Mouse (Mus musculus) layer of hippocampus, postnatal 36 days (tissue): ENCODE data around the gene Vil1. TPM values are rescaled to one million over a fixed set of nuclear protein-coding genes. Genes with fewer than 3 reads are reported as not detected.
"Not testable (repeated sequence)": the region's sequence is repeated elsewhere in the genome, so short reads cannot be mapped to it uniquely, and the experiment has no call there.

Source experiments
- DNase-seq, 2 experiments: peaks; one replicate each; pipeline ENCODE4 v3.0.0; 2022
- total RNA-seq, 2 experiments: library from RNA; stranded (reverse); gene quantifications; 2 replicates each; pipeline ENCODE4 v1.2.3; 2021

Vil1 gene
- total RNA-seq, 2 experiments from 2014 or later, result 0.10 to 0.33 TPM

DNA sequence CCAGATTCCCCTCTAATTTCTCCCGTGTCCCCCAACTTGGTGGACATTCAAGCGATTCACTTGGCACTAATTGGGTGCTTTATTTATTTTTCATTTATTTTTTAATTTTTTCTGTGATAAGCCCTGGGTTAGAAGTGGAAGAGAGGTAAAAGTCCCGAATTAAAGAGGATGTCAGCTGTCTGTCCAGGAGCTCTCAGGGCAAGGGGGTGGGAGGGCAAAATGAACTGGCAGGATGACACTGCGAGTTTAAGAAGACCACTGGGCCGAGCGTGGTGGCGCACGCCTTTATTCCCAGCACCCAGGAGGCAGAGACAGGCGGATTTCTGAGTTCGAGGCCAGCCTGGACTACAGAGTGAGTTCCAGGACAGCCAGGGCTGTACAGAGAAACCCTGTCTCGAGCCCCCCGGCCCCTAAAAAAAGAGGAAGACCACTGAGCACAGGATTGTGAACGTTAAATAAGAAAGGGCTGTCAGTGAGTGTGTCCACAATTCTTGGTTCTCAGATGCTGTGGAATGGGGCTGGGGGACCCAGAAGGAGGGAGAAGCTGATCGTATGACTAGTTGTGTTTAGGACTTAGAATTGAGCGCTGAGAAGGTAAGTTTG lies 21.7 kb upstream of the Vil1 start:
- DNase-seq, result no peak

DNA sequence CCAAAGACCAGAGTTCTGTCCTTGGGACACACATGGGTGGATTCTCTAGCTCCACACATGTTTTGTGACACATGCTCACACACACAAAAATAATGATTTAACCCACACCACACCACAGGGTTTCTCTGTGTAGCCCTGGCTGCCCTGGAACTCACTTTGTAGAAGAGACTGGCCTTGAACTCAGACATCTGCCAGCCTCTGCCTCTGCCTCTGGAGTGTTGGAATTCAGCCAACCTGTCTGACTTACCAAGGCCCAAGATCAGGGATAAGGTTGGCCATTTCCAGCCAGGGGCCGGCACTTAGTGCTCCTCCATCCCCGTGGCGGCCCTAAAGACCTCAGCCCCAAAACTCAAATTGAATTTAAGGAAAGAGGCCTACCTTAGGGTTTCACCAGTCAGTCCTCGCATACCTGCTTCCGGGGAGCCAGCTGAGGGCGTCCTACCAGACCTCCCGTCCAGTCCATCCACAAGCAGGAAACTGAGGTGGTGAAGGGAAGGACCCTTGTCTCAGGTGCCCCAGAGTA lies 20.7 kb upstream of the Vil1 start:
- no peak for DNase-seq

- no peak for DNase-seq
Observed at GRCm38 (mm10) chr1:74389831-74390286, 19.3 kb upstream of the Vil1 start.

DNA sequence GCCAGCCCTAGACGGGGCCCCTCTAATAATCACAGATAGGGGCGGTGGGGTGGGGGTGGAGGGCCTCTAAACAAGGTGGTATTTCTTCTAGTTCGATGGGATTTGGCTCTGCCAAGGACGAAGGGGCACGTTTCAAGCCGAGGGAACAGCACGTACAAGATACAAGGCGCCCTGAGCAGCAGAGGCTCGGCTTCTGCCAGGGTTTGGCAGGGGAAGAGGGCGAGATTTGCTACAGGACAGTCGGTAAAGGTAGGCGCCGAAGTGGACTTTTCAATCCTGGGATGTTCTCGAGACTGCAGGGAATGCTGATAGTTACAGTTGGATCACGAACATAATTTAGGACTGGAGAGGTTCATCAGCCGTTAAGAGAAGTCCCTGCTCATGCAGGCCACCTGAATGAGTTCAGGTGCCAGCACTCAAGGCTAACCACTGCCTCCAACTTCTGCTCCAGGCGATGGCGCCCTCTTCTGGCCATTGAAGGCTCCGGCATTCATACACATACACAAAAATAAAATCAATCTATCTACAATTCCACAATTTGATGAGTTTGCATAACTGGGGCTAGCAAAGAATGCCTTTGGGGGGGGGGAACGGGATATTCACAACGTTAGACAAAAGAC lies 18.8 kb upstream of the Vil1 start:
- DNase-seq, result no peak

DNA sequence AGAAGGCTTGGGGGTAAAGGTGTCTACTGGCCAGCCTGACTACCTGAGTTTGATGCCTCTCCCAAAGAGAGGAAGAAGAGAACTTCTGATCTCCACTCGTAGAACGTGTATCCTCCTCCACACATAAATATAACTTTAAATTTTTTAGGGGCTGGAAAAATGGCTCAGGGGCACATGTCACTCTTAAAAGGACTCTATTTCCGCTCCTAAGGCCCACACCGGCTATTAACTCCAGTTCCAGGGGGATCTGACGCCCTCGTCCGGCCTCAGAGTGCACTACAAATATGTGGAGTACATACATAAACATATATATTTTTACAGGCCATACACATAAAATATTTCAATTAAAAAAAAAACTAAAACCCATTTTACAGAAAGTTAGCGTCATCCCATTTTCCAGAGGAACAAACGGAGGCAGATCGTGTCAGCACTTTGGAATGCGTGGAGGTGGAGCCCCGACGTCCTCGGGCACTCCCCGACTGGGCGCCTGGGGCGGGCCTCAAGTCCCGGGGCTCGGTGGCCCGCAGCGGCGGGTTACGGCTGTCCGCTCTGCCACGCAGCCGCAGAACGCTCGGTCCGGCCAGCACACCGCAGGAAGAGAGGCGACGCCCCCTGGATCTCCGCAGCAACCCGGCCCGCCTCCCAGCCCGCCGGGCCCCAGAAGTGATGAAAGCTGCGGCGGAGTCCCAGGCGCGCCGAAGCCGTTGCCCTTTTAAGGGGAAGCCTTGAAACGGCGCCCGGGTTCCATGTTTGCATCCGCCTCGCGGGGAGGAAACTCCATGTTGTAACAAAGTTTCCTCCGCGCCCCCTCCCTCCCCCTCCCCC lies 18.0 kb upstream of the Vil1 start, which contains the start of gene Ctdsp1:
TSS of gene Ctdsp1 (plus strand) at position 586 of the 825 bp plus-strand sequence.
- DNase-seq, result peak; percentile 92 to 95

DNA sequence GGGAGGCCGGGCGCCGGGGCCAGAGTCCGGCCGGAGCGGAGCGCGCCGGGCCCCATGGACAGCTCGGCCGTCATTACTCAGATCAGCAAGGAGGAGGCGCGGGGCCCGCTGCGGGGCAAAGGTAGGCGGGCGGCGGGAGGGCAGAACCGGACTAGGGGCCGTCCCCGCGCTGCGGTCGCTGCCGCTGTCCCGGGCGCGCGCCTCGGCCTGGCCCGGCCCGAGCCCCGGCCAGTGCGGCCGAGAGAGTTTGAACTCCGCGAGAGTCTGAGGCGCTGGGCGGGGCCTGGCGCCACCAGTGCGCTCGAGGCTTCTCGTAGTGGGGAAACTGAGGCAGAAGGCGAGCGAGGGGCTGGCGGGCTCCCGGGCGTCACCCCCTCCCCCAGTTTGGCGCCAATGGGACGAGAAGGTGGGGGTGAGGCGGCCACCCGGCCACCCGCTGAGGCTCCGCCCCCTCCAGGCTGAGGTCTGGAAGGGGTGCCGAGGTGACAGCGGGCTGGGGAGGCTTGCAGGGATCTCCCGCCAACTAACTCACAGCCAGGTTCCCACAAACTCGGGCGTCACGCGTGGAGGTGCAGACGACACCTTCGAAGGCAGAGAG lies 17.2 kb upstream of the Vil1 start:
- DNase-seq, result peak; percentile 49 to 62

GRCm38 (mm10) chr1:74392446-74392994 lies 16.7 kb upstream of the Vil1 start:
- no peak for DNase-seq

DNA sequence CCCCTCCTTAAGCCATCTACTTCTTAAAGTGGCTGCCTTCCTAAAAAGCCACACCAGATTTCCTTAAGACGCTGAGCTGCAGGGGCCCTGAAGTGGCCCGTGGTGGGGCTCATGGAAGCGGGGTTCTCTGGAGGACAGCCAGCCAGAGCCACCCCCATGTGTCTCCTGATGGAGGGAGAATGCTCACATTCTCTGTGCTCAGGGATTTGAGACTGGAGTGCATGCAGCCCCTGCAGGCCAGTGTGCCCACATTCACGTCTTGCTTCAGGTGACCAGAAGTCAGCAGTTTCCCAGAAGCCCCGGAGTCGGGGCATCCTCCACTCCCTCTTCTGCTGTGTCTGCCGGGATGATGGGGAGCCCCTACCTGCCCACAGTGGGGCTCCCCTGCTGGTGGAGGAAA lies 16.2 kb upstream of the Vil1 start:
- DNase-seq, result no peak

- no peak for DNase-seq
Observed at GRCm38 (mm10) chr1:74393697-74394096, 15.5 kb upstream of the Vil1 start.

DNA sequence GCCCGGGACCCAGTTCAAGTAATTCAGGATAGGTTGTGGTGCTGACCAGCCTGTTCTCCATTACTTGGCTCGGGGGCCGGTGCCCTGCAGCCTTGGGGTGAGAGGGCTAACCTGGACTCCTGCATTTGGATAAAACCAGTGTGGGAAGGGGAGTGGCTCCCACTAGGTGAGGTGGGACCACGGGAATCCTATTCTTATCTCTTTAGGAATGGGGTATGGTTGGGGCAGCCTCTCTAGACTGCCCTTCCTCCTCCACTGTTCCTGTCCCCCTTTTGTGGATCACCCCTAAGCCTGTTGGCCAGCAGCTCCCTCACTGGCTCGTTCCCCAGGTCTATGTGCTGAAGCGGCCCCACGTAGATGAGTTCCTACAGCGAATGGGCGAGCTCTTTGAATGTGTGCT lies 14.9 kb upstream of the Vil1 start:
- DNase-seq, result no peak

DNA sequence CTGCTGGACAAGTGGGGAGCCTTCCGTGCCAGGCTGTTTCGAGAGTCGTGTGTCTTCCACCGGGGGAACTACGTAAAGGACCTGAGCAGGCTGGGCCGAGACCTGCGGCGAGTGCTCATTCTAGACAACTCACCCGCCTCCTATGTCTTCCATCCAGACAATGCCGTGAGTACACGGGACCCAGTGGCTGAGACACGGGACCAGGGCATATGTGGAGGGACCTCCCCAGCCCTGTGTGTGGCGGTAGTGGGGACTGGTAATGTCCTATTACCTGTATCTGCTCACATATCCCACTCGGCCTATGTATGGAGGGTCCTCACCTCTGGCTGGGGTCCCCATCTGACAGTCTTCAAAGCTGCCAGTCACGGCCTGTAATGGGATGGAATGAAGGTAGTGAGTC lies 14.3 kb upstream of the Vil1 start:
- DNase-seq, result no peak

GRCm38 (mm10) chr1:74395290-74395689 lies 13.9 kb upstream of the Vil1 start:
- no peak for DNase-seq

DNA sequence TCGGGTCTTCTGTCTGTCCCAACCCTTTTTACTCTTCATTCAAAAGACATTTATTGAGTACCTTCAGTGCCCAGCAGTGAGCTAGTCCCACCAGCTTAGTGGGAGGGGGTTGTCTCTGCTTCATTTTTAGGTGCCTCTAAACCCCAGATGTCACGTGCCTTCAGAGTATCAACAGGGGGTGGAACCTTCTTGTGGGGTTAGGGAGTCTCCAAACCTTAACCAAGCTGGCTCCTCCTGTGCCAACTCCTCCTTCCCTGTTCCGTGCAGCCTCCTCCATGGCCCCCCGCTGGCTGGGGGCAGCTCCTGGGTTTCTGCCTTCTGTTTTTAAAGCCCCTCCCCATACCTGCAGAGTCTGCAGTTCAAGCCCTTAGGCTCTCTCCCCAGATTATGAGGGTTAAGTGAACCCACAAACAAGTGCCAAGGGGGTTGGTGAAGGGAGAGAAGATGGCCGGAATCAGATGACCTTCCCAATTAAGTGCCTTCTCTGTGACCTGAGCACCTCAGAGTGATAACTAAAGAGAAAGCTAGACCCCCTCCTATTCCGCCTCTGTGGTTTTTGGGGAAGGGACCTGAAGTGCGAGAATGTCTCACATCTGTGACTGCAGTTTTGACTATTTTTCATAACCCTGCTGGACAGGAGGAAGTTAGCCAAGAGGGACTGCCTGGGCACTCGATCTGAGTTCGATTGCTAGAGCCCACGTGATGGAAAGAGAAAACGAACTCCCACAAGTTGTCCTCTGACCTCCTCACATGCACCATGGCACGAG lies 12.5 kb upstream of the Vil1 start:
- DNase-seq, result not testable (repeated sequence)

DNA sequence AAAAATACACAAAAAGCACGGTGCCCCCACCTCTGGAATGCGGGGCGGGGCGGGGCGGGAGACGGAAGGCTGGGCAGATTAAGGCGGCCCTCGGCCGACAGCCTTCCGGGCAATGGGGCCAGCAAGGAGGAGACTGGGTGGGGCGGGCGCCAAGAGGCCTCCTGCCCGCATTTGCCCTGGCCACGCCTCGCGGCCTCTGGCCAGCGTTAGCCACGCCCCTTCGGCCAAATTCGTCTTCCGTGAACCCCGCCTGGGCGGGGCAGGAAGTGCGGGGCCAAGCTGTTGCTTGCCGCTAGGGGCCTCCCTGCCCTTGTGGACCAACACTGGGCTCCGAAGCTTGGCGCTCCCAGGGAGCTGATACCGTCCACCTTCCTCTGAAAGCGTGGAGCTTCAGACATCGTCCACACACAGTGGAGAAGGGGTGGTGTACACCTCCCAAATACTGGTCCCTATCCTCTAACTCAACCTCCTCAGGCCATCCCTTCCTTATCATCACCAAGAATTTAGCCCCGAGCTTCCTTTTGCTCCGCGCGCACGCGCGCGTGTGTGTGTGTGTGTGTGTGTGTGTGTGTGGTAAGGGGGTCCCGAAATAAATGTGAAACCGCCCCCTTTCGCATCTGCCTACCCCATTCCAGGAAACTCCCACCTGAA lies 11.8 kb upstream of the Vil1 start:
- DNase-seq, result peak; percentile 88 to 93

DNA sequence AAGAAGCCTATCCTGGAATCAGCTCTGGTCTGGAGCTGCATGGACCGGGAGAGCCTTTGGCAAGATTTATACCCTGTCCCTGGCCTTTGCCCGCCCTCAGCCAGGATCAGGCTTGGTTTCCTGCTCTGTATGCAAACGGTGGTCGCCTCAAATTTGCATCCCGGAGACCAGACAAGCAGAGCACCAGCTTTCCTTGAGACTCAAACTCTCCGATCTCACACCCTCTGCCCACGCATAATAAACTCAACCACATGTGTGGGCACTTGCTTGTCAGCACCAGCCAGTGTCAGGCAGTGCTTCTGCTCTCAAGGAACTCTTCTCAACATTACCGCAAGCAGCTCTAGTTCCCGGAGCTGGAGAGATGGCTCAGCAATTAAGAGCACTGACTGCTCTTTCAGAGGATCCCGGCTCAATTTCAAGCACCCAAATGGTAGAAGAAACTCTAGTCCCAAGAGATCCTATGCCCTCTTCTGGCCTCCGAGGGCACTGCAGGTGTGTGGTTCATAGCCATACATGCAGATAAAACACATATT lies 11.2 kb upstream of the Vil1 start:
- peak in 1 of 2 experiments; percentile 24 for DNase-seq

- DNase-seq, result no peak
Observed at GRCm38 (mm10) chr1:74400531-74400930, 8.6 kb upstream of the Vil1 start.

DNA sequence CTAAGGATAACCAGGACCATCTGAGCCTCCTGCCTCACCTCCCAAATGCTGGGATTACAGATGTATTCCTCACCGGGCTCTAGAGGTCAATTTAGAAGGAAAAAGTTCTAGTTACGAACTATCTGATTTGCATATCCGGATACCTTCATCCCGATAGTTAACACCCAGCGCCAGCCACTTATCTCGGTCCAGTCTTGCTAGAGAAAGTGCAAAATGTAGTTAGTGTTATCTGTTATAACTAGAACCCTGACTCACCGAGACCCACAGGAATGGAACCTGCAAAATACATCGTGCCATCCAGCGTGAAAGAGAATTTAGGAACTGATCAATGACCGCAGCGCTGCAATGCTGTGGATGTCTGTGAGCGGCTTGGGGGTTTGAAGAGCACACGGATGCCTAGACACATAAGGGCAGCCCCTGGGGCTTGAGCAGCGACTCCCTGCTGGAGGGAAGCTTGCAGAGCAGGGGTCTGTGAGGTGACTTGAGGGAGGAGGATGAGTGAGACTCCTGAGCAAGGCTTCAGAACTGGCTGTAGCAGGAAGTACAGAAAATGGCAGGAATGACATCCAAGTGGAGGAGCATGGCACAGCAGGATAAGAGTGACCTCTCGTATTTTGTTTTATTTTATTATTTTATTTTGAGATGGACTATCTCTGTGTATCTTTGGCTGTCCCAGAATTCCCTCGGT lies 8.0 kb upstream of the Vil1 start:
- no peak for DNase-seq

DNA sequence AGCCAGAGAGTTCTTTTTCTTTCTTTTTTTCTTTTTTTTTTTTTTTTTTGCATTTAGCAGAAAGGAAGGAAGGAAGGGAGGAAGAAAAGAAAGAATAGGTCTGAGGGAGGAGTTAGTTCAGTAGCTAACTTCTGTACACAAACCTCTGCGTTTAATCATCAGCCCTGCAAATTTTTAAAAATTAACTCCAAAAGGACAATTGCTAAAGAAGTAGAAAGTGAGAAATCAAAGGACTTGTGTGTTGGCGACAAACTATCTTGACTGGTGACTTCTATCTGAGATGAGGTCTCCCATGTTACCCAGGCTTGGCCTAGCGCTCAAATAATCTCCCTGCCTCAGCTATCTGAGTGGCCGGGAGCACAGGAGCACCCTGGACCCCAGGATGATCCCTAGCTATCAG lies 5.0 kb upstream of the Vil1 start:
- no peak for DNase-seq

DNA sequence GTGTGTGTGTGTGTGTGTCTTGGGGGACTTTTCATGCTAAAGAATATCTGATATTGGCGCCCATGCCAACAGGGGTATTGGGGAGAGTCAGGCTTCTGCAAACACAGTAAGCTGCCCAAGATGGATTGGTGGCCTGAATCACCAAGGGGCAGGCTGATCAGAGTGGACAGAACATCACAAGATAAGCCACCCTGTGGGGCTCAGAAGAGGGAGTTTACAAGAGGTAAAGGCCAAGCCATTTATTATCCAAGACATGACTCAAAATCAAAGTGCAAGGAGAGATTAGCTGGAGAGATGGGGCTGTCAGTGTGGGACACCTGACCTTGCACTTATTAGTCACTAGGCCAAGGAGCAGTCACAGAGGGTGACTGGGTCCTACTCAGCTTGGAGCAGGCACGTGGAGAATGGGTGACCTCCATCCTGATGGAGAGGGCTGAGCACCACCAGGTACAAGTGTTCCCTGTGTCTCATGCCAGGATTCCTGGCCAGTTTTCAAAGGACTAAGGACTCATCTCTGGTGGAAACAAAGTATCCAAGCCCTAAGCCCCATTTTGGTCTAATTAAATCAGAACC lies 2.7 kb downstream of the Vil1 start:
- no peak for DNase-seq

GRCm38 (mm10) chr1:74412711-74413110 lies 3.5 kb downstream of the Vil1 start:
- no peak for DNase-seq
